Mouse (Mus musculus) hematopoietic stem cell, adult 5-6 weeks (primary cell): ENCODE measurements around the gene Npas3. TPM values are rescaled to one million over a fixed set of nuclear protein-coding genes. Genes with fewer than 3 reads are reported as not detected.

Source experiments
- ATAC-seq, 2 experiments: fragments of 125-278 bp in 1 of 2; replicated peaks in 1 of 2; 2 replicates each; pipeline ENCODE4 v1.8.0; 2016 to 2017; ENCODE audit warnings: inconsistent platforms in 2 of 2, mild to moderate bottlenecking in 2 of 2, moderate number of reproducible peaks in 2 of 2, low read depth in 1 of 2, moderate TSS enrichment in 1 of 2; ENCODE audit not compliant: low FRiP score in 2 of 2, poor library complexity in 2 of 2, severe bottlenecking in 2 of 2, insufficient read depth in 1 of 2, low TSS enrichment in 1 of 2
- total RNA-seq: library from RNA; stranded (forward); fragments of 172-1452, 232-1000 nt; gene quantifications from 2 replicates; pipeline ENCODE4 v1.2.3, GENCODE M21; 2017

Gene Npas3
- total RNA-seq, 1 experiment from 2014 or later, result not detected

GRCm38 (mm10) chr12:53948826-53949225 is 700.3 kb downstream of the Npas3 start:
- no peak for ATAC-seq

GRCm38 (mm10) chr12:53962004-53962403 is 713.5 kb downstream of the Npas3 start:
- ATAC-seq, result no peak

- no peak for ATAC-seq
These were observed 715.1 kb downstream of the Npas3 start for GRCm38 (mm10) chr12:53963534-53963933.

- no peak for ATAC-seq
These were observed 721.1 kb downstream of the Npas3 start for GRCm38 (mm10) chr12:53969378-53970174.

GRCm38 (mm10) chr12:53970721-53971120 is 722.2 kb downstream of the Npas3 start:
- no peak for ATAC-seq

- no peak for ATAC-seq
These were observed 724.9 kb downstream of the Npas3 start for GRCm38 (mm10) chr12:53973414-53973813.

GRCm38 (mm10) chr12:53981575-53982507 is 733.4 kb downstream of the Npas3 start:
- no peak for ATAC-seq

GRCm38 (mm10) chr12:53983946-53984345 is 735.5 kb downstream of the Npas3 start:
- no peak for ATAC-seq

GRCm38 (mm10) chr12:53985851-53986842 is 737.7 kb downstream of the Npas3 start:
- no peak for ATAC-seq

GRCm38 (mm10) chr12:53992411-53992810 is 743.9 kb downstream of the Npas3 start:
- no peak for ATAC-seq

GRCm38 (mm10) chr12:53995710-53996109 is 747.2 kb downstream of the Npas3 start:
- ATAC-seq, result no peak

GRCm38 (mm10) chr12:53997141-53997540 is 748.7 kb downstream of the Npas3 start:
- no peak for ATAC-seq

GRCm38 (mm10) chr12:53999647-54000637 is 751.5 kb downstream of the Npas3 start:
- peak; percentile 71 to 81 for ATAC-seq

- ATAC-seq, result no peak
These were observed 754.0 kb downstream of the Npas3 start for GRCm38 (mm10) chr12:54002496-54002895.

GRCm38 (mm10) chr12:54004606-54005005 is 756.1 kb downstream of the Npas3 start:
- no peak for ATAC-seq

- no peak for ATAC-seq
These were observed 757.1 kb downstream of the Npas3 start for GRCm38 (mm10) chr12:54005546-54005945.
